Mouse (Mus musculus) embryo, embryonic 10.5 days (tissue): Measurements from ENCODE around the gene Dner.

Experiments
- DNase-seq: peaks from one replicate; pipeline ENCODE4 v3.0.0-alpha.2; 2015; ENCODE audit warnings: low spot score

Dner gene

DNA sequence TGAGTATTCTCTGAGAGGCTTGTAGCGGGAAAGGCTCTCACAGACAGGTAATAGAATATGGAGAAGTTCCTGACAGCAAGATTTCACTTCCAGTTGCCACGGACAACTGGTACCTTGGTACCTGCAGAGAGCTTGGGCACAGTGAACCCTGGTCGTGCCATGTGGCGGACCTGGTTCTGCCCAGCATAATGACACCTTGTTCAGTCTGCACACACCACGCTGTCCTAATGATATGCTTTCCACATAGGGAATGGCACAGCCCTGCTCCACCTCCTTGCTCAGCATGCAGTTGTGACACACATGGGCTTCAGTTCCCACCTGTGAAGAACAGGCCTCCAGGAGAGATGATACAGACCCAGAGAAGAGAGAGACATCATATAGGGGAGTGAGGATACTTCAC, 253.0 kb downstream of the Dner start:
- DNase-seq: no peak

DNA sequence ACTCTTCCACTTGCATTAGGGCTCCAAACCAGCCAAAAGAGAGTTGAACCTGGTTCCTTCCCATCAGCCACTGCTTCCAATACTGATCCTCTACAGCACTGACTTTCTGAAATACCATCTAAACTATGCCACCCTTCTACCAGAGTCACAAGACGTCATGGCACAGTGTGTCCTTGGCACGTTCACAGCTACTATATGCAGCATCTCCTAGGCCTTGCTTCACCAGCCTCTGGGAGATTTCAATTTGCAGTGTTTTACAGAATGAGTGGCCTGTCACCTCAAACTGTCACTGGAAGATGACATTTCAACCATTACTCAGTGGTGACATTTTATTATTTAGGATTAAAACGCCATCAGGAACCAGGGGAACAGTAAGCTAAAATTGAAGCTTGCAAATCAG, 254.6 kb downstream of the Dner start:
- DNase-seq: no peak

DNA sequence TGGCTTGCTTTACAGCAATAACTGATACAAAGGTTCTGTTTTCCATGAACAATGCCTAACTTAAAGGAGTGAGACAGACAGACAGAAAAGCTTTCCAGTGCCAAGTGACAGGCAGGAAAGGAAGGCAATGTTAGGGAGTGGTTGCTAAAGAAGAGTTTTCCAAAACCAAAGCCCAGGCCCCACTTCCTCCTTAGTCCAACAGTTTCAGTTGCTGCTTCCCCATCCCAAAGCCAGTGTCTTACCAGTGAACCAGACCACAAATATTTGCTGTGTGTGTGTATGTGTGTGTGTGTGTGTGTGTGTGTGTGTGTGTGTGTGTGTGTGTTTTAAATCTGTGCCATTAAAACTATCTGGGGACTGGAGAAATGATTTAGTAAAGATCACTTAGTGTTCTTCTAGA, 258.5 kb downstream of the Dner start:
- DNase-seq: no peak

DNA sequence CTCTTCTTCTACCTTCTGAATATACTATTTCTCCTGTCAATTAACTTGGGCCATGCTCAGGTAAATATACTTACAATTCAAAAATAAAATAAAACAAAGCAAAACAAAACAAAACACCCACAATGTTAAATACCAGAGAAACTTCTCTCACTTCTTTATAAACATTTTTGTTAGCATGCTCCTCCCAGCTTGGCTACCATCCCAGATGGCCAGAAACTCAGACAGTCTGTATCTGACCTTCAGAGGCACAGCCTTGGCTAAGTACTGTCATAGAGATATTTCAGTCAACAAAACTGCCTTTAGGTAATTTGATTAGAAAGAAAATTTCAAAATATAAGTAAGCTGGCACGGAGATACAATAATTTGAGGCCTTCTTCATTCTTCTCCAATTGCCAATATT, 259.7 kb downstream of the Dner start:
- DNase-seq: no peak

DNA sequence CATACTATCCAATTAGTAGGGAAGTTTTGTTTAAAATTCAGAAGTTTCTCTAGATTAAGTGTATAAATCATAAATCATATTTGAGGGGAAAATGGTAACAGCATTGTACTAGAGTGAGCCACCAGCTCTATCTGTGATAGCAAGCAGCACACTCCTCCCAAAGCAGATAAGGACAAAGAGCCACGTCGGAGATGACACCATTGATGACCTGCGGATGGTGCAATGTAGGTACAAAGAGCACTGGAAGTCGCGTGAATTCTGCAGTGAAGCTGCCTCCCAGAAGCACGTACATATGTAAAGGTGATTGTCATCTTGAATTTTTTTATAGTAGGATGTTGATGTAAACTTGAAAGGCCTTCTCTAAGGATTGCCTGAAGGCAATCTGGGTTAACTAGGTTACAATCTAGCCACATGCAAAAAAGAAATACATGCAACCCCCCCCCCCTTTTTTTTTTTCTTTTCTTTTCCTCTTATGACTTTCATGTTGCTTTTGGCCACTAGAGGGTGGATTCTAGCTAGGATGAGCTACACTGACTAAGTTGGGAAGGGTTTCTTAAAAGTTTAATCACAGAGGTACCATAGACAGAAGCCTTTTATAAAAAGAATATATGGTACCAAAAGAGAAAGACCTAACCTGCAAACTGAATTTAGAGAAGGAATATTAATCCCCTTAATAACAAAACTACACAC, 262.6 kb downstream of the Dner start:
- DNase-seq: peak; percentile 12

DNA sequence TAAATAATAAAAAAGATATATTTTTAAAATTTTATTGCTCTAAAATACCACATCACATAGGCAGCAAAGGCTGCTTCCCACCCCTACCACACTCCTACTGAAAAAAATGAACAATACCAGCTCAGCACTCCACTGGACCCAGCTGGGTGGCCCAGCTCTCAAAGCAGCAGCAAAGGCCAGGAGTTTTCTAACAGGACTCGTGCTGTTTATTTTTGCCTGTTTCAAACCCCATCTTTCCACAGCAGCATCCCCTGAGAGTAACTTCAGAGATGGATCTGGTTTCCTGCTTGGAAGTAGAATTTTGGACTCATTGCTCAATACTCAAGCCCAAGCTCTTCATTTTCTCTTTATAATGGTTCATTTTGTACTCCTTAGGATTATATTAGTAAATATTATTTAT, 263.7 kb downstream of the Dner start:
- DNase-seq: no peak

DNA sequence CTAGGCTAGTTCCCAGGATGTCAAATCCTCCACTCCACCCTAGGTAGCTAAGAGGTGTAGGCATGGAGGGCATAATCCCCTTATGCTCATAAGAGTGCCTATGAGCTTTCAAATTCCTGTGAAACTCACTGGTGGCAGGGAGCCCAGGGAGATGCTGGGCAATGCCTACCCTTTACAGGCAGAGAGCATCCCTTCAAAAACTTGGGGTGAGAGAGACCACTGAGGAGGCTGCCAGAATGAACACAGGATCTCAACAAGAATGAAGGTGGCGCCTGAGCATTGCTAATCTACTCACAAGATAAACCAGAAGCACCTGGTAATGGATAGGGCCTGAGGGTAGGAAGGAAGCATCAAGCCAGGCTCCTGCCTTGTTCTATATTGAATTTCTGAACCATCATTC, 267.7 kb downstream of the Dner start:
- DNase-seq: no peak

DNA sequence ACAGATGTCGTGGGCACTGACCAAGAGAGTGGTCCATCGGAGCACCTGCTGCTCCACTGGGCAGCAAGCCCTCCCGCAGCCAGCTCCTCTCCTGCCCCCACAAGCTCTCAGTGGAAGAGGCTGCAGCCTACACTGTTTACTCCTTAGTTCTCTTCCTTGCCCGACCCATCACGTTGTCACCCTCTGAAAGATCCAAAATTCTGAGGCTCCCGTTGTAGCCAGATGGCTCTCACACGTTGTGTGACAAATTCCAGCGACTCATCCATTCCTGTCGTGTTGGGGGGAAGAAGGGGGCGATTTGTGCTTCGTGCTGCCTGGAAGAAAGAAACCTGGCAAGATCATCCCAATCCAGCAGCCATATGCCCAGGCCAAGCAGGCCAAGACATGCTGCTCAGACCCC, 268.3 kb downstream of the Dner start:
- no peak for DNase-seq

DNA sequence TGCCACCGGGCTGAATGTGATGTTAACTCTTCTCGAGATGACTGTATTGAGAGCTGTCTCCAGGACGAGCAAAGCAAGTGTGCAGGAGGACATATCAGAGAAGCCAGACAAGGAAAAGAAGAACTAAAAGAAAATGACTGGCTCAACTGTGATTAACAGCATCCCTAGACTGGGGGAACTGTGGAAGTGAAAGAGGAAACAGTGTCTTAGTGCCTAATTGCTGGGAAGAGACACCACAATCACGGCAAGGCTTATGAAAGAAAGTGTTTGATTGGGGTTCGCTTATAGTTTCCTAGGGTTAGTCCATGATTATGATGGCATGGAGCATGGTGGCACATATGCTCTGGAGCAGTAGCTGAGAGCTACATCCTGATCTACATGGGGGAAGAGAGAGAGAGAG, 269.3 kb downstream of the Dner start:
- DNase-seq: no peak

DNA sequence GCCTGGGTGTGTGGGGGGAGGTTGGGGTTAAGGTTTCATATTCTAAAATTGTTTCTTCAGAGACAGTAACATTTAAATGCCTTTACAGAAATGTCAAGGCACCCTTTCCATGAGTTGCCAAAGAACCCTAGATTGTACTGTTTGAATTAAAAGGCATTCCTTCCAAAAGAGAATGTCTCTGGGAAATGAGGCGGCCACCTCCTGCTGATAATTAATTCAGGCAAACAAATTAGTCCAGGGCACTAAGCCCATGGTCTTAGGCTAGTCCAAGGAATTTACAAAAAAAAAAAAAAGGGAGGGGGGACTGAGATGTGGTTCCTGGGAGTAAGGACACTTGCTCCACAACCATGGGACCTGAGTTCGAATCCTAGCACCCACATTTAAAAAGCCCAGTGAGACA, 273.1 kb downstream of the Dner start:
- no peak for DNase-seq

DNA sequence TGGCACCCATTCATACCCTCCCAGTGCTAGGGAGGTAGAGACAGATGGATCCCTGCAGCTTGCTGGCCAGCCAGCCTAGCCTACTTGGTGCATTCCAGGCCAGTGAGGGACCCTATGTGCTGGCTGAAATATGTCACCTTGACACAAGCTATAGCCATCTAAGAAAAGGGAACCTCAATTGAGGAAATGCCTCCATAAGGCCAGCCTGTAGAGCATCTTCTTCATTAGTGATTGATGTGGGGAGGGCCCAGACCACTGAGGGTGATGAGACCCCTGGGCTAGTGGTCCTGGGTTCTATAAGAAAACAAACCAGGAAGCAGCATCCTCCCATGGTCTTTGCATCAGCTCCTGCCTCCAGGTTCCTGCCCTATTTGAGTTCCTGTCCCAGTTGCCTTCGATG, 274.2 kb downstream of the Dner start:
- no peak for DNase-seq

DNA sequence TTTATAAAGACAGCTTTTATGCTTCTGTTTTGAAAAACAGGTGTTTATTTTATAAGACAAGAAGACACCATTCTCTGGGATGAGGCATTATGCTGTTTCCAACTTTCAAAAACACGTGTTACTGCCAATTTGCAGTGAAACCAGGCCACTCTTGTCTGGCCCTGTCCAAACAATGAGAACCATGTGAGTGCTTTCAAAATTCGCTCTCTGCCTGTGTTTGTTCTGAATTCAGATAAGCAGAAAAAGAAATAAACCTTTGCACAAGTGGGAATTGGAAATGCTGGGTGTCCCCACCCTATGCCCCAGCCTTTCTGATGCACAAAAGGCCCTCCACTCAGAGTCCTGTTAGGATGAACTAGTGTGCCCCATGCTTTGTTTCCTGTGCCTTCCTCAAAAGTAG, 276.6 kb downstream of the Dner start:
- DNase-seq: no peak

DNA sequence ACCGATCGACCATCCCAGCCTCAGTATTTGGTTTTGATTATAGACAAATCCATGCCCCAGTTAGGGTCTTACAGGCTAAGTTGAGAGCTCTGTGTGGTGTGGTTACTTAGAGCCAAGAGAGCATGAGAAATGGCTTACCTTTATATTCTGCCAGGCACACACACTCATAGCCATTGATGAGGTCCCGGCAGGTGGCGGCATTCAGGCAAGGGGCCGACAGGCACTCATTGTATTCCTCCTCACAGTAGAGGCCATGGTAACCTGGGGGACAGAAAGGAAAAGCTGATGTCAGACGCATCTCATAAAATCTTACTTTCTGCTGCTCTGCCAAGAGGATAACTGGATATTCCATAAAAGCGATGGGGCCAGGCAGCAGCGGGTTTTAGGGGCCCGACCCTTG, 277.5 kb downstream of the Dner start:
- no peak for DNase-seq

DNA sequence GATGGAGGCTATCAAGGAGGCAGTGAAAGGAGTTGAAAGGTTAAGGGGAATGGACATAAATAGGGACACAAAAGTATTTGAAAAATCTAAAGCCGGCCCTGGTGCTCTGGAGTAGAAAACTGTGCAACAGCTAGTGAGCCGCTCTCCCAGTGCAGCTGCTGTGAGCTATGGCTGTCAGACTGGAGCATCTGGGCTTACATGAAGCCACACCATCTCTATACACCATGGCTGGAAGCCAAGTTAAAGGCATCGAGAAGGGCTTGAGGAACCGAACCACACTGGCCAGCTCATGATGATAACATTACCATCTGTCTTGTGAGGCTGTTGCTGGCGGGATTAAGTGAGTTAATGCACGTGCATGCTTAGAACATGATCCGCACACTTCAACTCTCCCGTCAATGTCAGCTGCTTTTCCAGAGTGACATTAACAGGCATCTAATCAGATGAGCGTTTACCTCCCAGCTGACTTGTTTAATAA, 278.2 kb downstream of the Dner start:
- DNase-seq: peak; percentile 10

DNA sequence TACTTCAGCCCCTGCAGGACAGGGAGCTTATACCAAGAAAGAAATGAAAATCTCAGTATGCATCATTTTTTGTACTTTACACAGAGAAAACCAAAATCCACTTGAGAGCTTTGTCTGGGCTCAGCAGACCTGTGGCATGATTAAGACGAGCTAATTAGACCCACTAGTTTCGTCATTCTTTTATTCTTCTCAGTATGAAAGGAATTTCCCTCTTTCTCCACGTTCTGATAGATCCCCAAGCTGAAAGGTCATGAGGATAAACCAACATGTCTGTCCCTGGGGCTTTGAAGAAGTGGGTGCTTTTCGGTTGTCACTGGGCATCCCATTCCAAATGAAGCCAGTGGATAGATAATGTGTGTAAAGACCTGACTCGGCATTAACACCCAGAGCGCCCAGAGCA, 278.7 kb downstream of the Dner start:
- no peak for DNase-seq

DNA sequence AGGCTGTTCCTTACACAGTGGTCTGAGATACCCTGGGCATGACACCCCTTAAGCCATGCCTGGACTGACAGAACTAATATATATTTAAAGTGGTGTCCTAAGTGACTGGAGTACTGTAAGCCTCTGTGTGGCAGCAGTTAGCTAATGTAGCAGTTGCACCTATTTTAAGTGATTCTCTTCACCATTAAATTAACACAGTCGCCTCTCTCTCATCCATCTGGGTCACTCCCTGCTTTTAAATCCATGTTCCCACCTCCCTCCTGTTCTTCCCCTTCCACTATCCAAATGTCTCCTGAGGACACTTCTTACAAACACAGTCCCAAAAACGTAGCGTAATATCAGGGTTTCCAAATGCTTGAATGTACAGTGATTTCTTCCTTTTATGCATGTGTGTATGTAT, 281.6 kb downstream of the Dner start:
- no peak for DNase-seq

DNA sequence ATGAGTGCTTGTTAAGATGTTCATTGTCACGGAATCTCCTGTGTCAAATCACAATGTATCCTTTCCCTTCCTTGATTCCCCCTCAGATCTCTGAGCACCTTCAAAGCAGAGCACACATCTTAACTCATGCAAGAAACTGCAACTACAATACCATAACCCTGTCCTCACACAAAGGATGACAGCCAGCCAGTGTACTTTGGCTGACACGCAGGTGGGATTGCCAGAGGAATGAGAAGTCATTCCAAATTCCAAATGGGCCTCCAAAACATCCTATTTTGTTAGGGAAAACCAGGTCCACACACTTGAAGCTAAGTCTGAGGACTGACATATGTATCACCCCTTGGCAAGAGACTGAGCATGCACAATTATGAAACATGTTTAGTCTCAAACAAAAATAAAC, 286.5 kb downstream of the Dner start:
- DNase-seq: no peak

DNA sequence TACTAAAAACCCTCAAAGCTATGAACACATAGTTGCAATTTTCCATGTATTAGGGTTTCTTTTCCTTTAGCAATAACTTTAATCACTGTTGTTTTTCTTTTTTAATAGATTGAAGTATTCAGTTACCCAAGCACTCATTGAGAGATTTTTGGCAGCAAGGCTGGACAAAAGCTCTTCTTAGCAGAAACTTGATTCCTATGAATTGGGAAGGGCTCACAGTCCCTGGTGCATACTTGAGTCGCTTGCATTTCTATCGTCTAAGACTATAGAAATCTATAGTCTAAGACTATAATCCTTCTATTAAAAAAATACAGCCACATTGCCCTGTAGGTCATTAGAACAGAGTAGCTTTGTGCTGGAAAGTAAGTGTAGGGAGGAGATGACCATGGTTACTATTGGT, 287.1 kb downstream of the Dner start:
- no peak for DNase-seq

DNA sequence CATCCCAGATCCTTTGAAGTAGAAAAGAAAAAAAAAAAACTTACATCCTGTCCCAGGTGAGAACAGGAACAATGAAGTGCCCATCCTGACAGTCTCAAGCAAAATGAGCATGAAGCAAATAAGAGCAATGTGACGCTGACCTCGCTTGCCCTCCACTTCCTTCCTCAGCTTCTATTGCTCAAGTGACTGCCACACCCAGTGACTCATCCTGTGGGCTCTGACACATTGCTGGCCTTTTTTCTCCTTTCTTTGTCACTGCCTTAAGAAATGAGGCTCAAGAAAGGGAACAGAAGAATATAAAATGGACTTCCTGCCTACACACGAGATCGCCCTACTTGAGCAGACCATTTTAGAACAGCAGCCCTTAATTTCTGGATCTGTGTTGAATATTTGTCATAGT, 289.1 kb downstream of the Dner start:
- DNase-seq: no peak

DNA sequence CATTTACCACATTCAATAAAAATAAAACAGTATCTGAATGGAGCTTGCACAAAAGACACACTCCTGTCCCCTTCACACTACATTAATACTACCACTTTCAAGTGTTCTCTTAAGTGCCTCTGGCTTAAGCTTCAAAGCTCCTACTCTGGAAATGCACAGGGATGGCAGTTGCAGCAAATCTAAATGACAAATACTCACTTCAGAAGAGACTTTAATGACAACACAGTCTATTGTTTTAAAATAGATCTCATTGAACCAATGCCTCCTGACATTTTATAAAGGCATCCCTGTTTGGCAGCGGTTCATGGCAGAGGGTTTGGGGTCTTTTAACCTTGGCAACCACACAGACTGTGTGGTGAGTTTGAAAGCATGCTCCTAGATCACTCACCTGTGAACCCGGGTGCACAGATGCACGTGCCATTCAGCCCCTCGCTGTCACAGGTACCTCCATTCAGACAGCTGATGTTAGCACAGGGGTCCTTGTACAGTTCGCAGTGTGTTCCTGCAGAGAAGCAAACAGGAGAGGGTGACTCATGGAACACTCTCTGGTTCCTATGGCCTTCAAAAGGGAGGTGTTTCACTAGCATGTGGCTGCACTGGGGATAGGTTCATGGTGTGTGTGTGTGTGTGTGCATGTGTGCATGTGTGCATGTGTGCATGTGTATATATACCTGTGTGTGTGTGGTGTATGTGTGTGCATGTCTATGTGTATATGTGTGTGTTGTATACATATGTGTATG, 290.3 kb downstream of the Dner start:
- DNase-seq: no peak

DNA sequence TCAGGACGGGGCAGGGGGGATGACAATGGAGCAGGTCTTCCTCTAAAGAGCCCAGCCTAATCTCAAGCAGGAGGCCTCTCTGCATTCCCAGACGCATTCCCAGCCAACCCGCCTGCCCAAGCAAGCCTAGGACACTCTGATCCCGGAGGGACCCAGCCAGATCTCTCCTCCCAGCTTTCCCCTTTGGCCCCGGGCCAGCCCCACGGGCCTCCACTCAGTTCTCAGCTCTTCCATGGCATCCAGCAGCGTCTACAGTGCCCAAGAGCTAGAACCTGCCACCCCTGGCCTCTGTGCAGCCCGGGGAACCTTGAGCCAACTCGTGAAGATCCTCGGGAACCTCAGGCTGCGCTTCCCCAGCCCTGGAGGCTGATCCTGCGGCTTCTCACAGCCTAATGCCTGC, 291.1 kb downstream of the Dner start:
- DNase-seq: no peak

DNA sequence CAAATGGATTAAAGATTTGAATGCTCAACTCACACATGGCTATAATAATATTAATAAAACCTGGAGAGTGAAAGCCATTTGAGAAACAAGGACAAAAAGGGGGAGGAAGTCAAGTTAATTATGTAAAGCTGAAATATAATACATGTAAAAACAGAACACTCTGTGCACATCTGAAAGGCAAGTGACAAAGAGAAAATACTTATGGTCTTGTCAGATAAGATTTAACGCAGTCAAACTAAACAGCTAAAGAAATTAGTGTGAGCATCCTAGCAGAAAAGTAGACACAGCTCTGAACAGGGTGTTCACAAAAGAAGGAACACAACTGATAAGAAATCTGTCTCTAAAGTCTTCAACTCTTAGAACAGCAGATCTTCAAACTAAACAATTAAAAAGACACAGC, 293.9 kb downstream of the Dner start:
- DNase-seq: no peak

DNA sequence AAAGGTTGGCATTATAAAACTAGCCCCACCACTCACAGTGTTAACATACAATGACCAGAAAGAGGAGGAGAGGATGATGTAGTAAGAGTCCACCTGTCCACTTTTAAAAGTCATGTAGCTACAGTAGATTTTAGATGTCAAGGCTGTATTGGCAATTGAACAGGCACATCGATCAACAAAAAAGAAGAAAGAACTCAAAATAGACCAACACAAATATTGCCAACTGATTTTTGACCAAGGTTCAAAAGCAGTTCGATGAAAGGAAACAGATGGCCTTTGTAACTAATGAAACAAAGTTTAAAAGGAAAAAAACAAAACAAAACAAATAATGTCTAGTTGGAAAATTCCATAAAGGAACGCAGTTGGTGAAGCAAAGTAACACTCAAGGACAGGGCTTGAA, 296.4 kb downstream of the Dner start:
- DNase-seq: no peak

DNA sequence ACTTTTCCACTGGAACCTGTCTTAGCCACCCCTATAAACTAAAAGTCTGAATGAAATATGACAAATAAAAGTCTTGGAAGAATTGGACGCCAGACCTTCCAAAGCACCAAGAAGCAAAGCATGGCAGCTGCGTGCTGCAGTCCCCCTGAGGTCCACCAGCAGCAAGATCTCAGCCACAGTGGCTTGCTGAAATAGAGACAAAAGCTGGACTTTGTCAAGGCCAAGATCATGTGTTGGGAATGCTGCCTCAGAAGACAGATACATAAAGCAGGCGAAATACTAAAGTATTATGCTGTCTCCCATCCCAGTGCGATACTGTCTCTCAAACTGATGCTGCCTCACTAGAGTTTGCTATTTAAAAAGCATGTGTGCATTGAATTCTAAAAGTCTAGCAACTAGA, 296.9 kb downstream of the Dner start:
- no peak for DNase-seq
